Mouse (Mus musculus) left cerebral cortex, postnatal 25 days (tissue): Measurements from ENCODE around the gene Adgrd1. TPM values are rescaled to one million over a fixed set of nuclear protein-coding genes. Genes with fewer than 3 reads are reported as not detected.

Experiments used
- DNase-seq, 2 experiments: peaks; one replicate each; pipeline ENCODE4 v3.0.0; 2022; ENCODE audit warnings: low spot score in 2 of 2, mixed read lengths in 1 of 2
- intact Hi-C: fragments of 180-260 bp; cut with DNase I; formaldehyde crosslinking; loops from one replicate; pipeline ENCODE4 v1.15.1; 2025
- total RNA-seq, 2 experiments: library from RNA; stranded (reverse); gene quantifications; 2 replicates each; pipeline ENCODE4 v1.2.3; 2021

Adgrd1 gene
- total RNA-seq, 2 experiments from 2014 or later = 2.3 to 2.9 TPM

- intact Hi-C loops = no loop called here
- DNase-seq = peak in 1 of 2 experiments; percentile 76
Measured at GRCm38 (mm10) chr5:129145307-129145935, 48.9 kb downstream of the Adgrd1 start.

GRCm38 (mm10) chr5:129146892-129147509 lies 50.5 kb downstream of the Adgrd1 start:
- intact Hi-C loops = no loop called here
- DNase-seq = peak in 1 of 2 experiments; percentile 77

- no peak for DNase-seq
- intact Hi-C loops = no loop called here
Measured at GRCm38 (mm10) chr5:129148485-129148884, 51.9 kb downstream of the Adgrd1 start.

- DNase-seq = no peak
- intact Hi-C loops = no loop called here
Measured at GRCm38 (mm10) chr5:129155023-129155901, 58.7 kb downstream of the Adgrd1 start.

GRCm38 (mm10) chr5:129155902-129156311 lies 59.4 kb downstream of the Adgrd1 start:
- intact Hi-C loops = no loop called here
- DNase-seq = no peak

- intact Hi-C loops = no loop called here
- no peak for DNase-seq
Measured at GRCm38 (mm10) chr5:129161372-129162051, 65.0 kb downstream of the Adgrd1 start.

GRCm38 (mm10) chr5:129163416-129163815 lies 66.9 kb downstream of the Adgrd1 start:
- intact Hi-C loops = no loop called here
- DNase-seq = peak in 1 of 2 experiments; percentile 63

- intact Hi-C loops = no loop called here
- DNase-seq = no peak
Measured at GRCm38 (mm10) chr5:129164091-129164490, 67.5 kb downstream of the Adgrd1 start.

GRCm38 (mm10) chr5:129164911-129165584 lies 68.5 kb downstream of the Adgrd1 start:
- no peak for DNase-seq
- intact Hi-C loops = no loop called here

GRCm38 (mm10) chr5:129165595-129165994 lies 69.0 kb downstream of the Adgrd1 start:
- intact Hi-C loops = no loop called here
- DNase-seq = no peak

- no peak for DNase-seq
Measured at GRCm38 (mm10) chr5:129169090-129169489, 72.5 kb downstream of the Adgrd1 start.

GRCm38 (mm10) chr5:129169567-129169966 lies 73.0 kb downstream of the Adgrd1 start:
- no peak for DNase-seq
- intact Hi-C loops = no loop called here

More at GRCm38 (mm10) chr5:129169090-129169489, 72.5 kb downstream of the Adgrd1 start:
- intact Hi-C loops = no loop called here

GRCm38 (mm10) chr5:129172533-129172932 lies 76.0 kb downstream of the Adgrd1 start:
- peak; percentile 26 to 72 for DNase-seq

GRCm38 (mm10) chr5:129175925-129176324 lies 79.4 kb downstream of the Adgrd1 start:
- intact Hi-C loops = loop anchor here (2.0 kb wide), 1 partner anchor 115 kb away; no protein-coding TSS in a partner anchor
- no peak for DNase-seq

More at GRCm38 (mm10) chr5:129172533-129172932, 76.0 kb downstream of the Adgrd1 start:
- intact Hi-C loops = loop anchor here (2.0 kb wide), 1 partner anchor 34 kb away; no protein-coding TSS in a partner anchor

GRCm38 (mm10) chr5:129177697-129178511 lies 81.4 kb downstream of the Adgrd1 start:
- intact Hi-C loops = loop anchor here (1.0 to 2.0 kb wide), 2 partner anchors 407 to 416 kb away; partner anchors contain the start of gene Mmp17
- peak; percentile 85 to 88 for DNase-seq

- intact Hi-C loops = loop anchor here (2.0 kb wide), 1 partner anchor 405 kb away; the partner anchor contains the start of gene Mmp17
- DNase-seq = no peak
Measured at GRCm38 (mm10) chr5:129179356-129179755, 82.8 kb downstream of the Adgrd1 start.

GRCm38 (mm10) chr5:129179995-129180714 lies 83.6 kb downstream of the Adgrd1 start:
- DNase-seq = no peak
- intact Hi-C loops = loop anchor here (2.0 to 5.0 kb wide), 2 partner anchors 202 to 405 kb away; partner anchors contain the start of gene Mmp17
